Mouse (Mus musculus) intestine, postnatal 0 days (tissue): ENCODE data around the gene St8sia1. TPM values are rescaled to one million over a fixed set of nuclear protein-coding genes. Genes with fewer than 3 reads are reported as not detected.

Experiments used
- ATAC-seq: fragments of 200-750 bp; cut with Nextera tagmentation; 2 replicates; pipeline ENCODE4 v1.8.0; 2017; ENCODE audit warnings: mild to moderate bottlenecking, moderate TSS enrichment, moderate library complexity
- H3K27ac ChIP-seq: fragments of 300-500 bp; sonication (generic); 2 replicates; pipeline ENCODE4 v1.5.1; 2014; ENCODE audit warnings: mild to moderate bottlenecking, low read depth, low read length, moderate library complexity
- H3K27me3 ChIP-seq: fragments of 300-500 bp; sonication (generic); replicated peaks from 2 replicates; pipeline ENCODE4 v1.6.1; 2014; ENCODE audit warnings: low read length, mixed read lengths; ENCODE audit not compliant: control insufficient read depth, insufficient read depth
- H3K36me3 ChIP-seq: fragments of 300-500 bp; sonication (generic); 2 replicates; pipeline ENCODE4 v1.6.1; 2014; ENCODE audit warnings: mild to moderate bottlenecking, moderate library complexity; ENCODE audit not compliant: control insufficient read depth, insufficient read depth
- H3K4me1 ChIP-seq: fragments of 300-500 bp; sonication (generic); replicated peaks from 2 replicates; pipeline ENCODE4 v1.6.1; 2014; ENCODE audit warnings: antibody characterized with exemption, low read length, mixed read lengths; ENCODE audit not compliant: control insufficient read depth, insufficient read depth
- H3K4me2 ChIP-seq: fragments of 300-500 bp; sonication (generic); replicated peaks from 2 replicates; pipeline ENCODE4 v1.6.1; 2014; ENCODE audit warnings: low read depth, mild to moderate bottlenecking, moderate library complexity
- H3K4me3 ChIP-seq: fragments of 300-500 bp; sonication (generic); 2 replicates; pipeline ENCODE4 v1.5.1; 2014; ENCODE audit warnings: low read depth, low read length
- H3K9ac ChIP-seq: fragments of 300-500 bp; sonication (generic); 2 replicates; pipeline ENCODE4 v1.6.1; 2014; ENCODE audit warnings: mild to moderate bottlenecking, low read depth, low read length
- H3K9me3 ChIP-seq: fragments of 300-500 bp; sonication (generic); 2 replicates; pipeline ENCODE4 v1.6.1; 2016; ENCODE audit warnings: mixed run types; ENCODE audit not compliant: control insufficient read depth
- CTCF ChIP-seq: sonication (generic); IDR thresholded peaks from 2 replicates; pipeline ENCODE4 v1.5.1; 2016; ENCODE audit warnings: low read depth, mild to moderate bottlenecking, control low read depth, antibody characterized with exemption, moderate library complexity
- WGBS: fragments of 180-500 bp; shearing (Covaris S2); extraction: QIAGEN DNeasy Blood & Tissue Kit; methylation state at CpG from one replicate; pipeline ENCODE4 v1.1.7; 2014; 5-methylcytosine and 5-hydroxymethylcytosine counted together
- polyA plus RNA-seq: library from polyadenylated mRNA; unstranded; fragments of >200 nt; fragmentation: Nextera tagmentation; extraction: Ambion mirVana; gene quantifications from 2 replicates; pipeline ENCODE4 v1.2.1, GENCODE M21; 2015

Gene St8sia1
- polyA plus RNA-seq, 1 experiment from 2014 or later: 0.34 TPM

DNA sequence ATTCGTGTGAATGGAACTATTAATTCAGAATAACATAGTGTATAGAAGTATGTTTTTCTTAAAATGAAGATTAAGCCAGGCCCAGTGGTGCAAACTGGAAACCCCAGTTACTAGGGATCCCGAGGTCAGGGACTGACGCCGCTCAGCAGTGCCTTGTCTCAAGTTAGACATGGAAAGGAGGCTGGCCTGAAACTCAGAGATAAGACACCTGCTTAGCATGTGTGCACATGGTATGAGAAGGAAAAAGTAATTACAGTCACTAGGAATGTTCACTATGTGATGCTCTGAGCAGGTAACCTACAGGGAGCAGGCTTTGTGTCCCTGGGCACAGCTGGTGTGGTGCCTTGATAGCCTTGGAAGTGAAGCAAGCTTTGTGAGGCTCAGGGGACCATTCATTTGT is 192.6 kb downstream of the St8sia1 start:
- WGBS: 89% methylated on average over 4 of the region's 4 CpGs
- no peak overlapping the region for H3K27ac ChIP-seq

More for the DNA sequence above, 192.6 kb downstream of the St8sia1 start:
- H3K9ac ChIP-seq: no peak overlapping the region
- H3K4me3 ChIP-seq: no peak overlapping the region
- H3K36me3 ChIP-seq: peaks cover 91% of the 10 kb centered on the region
- H3K27me3 ChIP-seq: no peaks in the 10 kb centered on the region
- H3K4me1 ChIP-seq: no peaks in the 10 kb centered on the region
- no peak for TF ChIP-seq CTCF
- H3K4me2 ChIP-seq: no peak overlapping the region
- no peak for ATAC-seq
- H3K9me3 ChIP-seq: no peaks in the 10 kb centered on the region

Other genes with a start within 250 kb of the St8sia1 start
- gene Cmas, start 207.8 kb downstream of the St8sia1 start, polyA plus RNA-seq: 130 and 131 TPM in 2 replicates
- gene Sult6b2, start 159.9 kb downstream of the St8sia1 start, polyA plus RNA-seq: 53.2 and 63.2 TPM in 2 replicates
- gene C2cd5, start 135.7 kb upstream of the St8sia1 start, polyA plus RNA-seq: 10.2 and 10.4 TPM in 2 replicates
- gene Etnk1, start 202.8 kb upstream of the St8sia1 start, polyA plus RNA-seq: 14.5 and 16.4 TPM in 2 replicates